Mouse (Mus musculus) olfactory bulb, adult 2 months (tissue): ENCODE data around the gene Thumpd2.

ENCODE experiments used
- CTCF ChIP-seq: fragments of 200-500 bp; IDR thresholded peaks from 2 replicates; pipeline ENCODE4 v1.5.1; 2012; ENCODE audit warnings: low read depth, mild to moderate bottlenecking, low read length, moderate library complexity; ENCODE audit not compliant: insufficient read depth
- POLR2A ChIP-seq: fragments of 200-500 bp; IDR thresholded peaks from 2 replicates; pipeline ENCODE4 v1.6.1; 2012; ENCODE audit warnings: mild to moderate bottlenecking, low read depth, low read length, moderate library complexity; ENCODE audit not compliant: insufficient read depth

- TF ChIP-seq CTCF (no peak), POLR2A (no peak)
These were observed 2.5 kb downstream of the Thumpd2 start for GRCm38 (mm10) chr17:81062349-81062871.
